Mouse (Mus musculus): ENCODE data around the gene Bnipl. TPM values are rescaled to one million over a fixed set of nuclear protein-coding genes. Genes with fewer than 3 reads are reported as not detected.

The Bnipl gene
- polyA plus RNA-seq, 1 experiment, result 0.34 TPM

DNA sequence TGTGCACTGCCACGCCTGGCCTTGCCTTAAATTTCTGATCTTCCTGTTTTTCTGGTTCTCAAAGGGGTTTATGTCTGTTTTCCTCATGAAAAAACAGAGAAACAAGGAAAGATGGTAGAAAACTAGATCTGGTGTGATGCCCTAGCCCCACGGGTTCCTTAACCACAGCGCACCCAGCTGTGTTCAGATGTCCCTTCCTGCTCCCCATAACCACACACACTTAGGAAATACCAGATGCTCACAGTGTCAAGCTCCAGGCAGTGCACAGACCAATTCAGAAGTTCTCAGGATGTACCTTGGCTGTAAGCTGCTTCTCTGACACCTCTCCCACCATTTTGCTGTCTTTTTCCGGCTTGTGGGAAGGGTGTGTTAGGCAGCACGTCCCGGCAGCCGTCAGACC lies 43.3 kb upstream of the Bnipl start:
- Histone ChIP-seq H3K79me2 (ENCODE audit: control insufficient read depth, insufficient read depth) (no peaks in the 10 kb centered on the region), H3ac (ENCODE audit: control insufficient read depth, insufficient read length, low read depth) (no peak overlapping the region), H3K27me3 (ENCODE audit: control insufficient read depth, insufficient read depth, insufficient read length) (no peaks in the 10 kb centered on the region), H3K36me3 (ENCODE audit: control insufficient read depth, insufficient read depth) (peaks cover 53% of the 10 kb centered on the region), H3K4me3 (ENCODE audit: insufficient read depth, poor library complexity, severe bottlenecking) (no peak overlapping the region), H3K79me3 (ENCODE audit: low read depth) (no peaks in the 10 kb centered on the region)
- TF ChIP-seq CTCF (IDR thresholded peaks at IDR 0.05; ENCODE audit: control insufficient read depth, insufficient read depth, insufficient read length) (no peak), MYOG (IDR thresholded peaks at IDR 0.05; ENCODE audit: control insufficient read depth, extremely low read depth, insufficient read length) (no peak), MYOD1 (IDR thresholded peaks at IDR 0.05; ENCODE audit: control insufficient read depth, insufficient read length, low read depth) (no peak), USF1 (IDR thresholded peaks at IDR 0.05; ENCODE audit: low read depth) (no peak), FOSL1 (IDR thresholded peaks at IDR 0.05; ENCODE audit: insufficient read depth, low read length, poor library complexity, severe bottlenecking) (no peak), MAX (IDR thresholded peaks at IDR 0.05) (no peak), CEBPB (IDR thresholded peaks at IDR 0.05; ENCODE audit: low read depth) (no peak)

DNA sequence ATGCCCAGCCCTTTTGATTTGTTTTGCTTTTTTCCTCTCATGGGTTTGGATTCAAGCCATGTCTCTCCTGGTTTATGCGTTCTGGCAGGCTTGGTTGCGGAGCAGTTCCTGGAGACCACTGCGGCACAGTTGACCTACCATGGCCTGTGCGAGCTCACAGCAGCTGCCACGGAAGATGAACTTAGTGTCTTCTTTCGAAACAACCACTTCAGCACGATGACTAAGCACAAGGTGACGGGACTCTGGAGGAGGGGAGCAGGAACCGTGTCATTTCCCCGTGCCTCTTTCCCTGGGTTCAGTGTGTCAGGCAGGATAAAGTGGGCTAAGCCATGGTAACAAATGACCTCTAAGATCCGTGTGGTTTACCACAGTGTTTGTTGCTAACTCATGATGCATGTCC lies 42.5 kb upstream of the Bnipl start:
- Histone ChIP-seq H3ac (ENCODE audit: control insufficient read depth, insufficient read length, low read depth) (no peak overlapping the region), H3K4me3 (ENCODE audit: insufficient read depth, poor library complexity, severe bottlenecking) (no peak overlapping the region), H3K79me3 (ENCODE audit: low read depth) (no peaks in the 10 kb centered on the region), H3K36me3 (ENCODE audit: control insufficient read depth, insufficient read depth) (peaks cover 54% of the 10 kb centered on the region), H3K79me2 (ENCODE audit: control insufficient read depth, insufficient read depth) (no peaks in the 10 kb centered on the region), H3K27me3 (ENCODE audit: control insufficient read depth, insufficient read depth, insufficient read length) (no peaks in the 10 kb centered on the region)
- no peak for TF ChIP-seq USF1 (IDR thresholded peaks at IDR 0.05; ENCODE audit: low read depth)
- no peak for TF ChIP-seq CTCF (IDR thresholded peaks at IDR 0.05; ENCODE audit: control insufficient read depth, insufficient read depth, insufficient read length)
- TF ChIP-seq FOSL1 (IDR thresholded peaks at IDR 0.05; ENCODE audit: insufficient read depth, low read length, poor library complexity, severe bottlenecking), result peak; percentile 56
- no peak for TF ChIP-seq MAX (IDR thresholded peaks at IDR 0.05)
- TF ChIP-seq CEBPB (IDR thresholded peaks at IDR 0.05; ENCODE audit: low read depth), result peak; percentile 67
- TF ChIP-seq MYOD1 (IDR thresholded peaks at IDR 0.05; ENCODE audit: control insufficient read depth, insufficient read length, low read depth), result peak; percentile 90
- TF ChIP-seq MYOG (IDR thresholded peaks at IDR 0.05; ENCODE audit: control insufficient read depth, extremely low read depth, insufficient read length), result no peak

DNA sequence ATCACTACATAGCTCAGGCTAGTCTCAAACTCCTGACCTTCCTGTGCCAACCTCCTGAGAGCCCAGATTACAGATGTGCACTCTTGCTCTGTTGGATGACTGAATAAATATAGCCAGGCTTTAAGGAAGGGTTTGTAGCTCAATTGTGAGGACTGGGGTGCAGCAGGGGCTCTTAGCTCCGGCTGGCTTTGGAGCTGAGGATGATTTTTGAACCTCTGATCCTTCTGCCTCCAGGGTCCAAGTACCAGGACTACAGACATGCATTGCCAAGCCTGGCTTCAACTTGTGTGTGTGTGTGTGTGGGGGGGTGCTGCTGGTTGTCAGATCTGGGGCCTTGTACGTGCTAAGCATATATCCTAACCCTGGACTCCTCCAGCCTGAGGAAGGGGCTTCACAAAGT lies 41.9 kb upstream of the Bnipl start:
- Histone ChIP-seq H3K79me2 (ENCODE audit: control insufficient read depth, insufficient read depth) (no peaks in the 10 kb centered on the region), H3K79me3 (ENCODE audit: low read depth) (no peaks in the 10 kb centered on the region), H3K4me3 (ENCODE audit: insufficient read depth, poor library complexity, severe bottlenecking) (no peak overlapping the region), H3K36me3 (ENCODE audit: control insufficient read depth, insufficient read depth) (peaks cover 61% of the 10 kb centered on the region), H3K27me3 (ENCODE audit: control insufficient read depth, insufficient read depth, insufficient read length) (no peaks in the 10 kb centered on the region), H3ac (ENCODE audit: control insufficient read depth, insufficient read length, low read depth) (no peak overlapping the region)
- TF ChIP-seq FOSL1 (IDR thresholded peaks at IDR 0.05; ENCODE audit: insufficient read depth, low read length, poor library complexity, severe bottlenecking) (no peak), MAX (IDR thresholded peaks at IDR 0.05) (no peak), MYOG (IDR thresholded peaks at IDR 0.05; ENCODE audit: control insufficient read depth, extremely low read depth, insufficient read length) (no peak), CTCF (IDR thresholded peaks at IDR 0.05; ENCODE audit: control insufficient read depth, insufficient read depth, insufficient read length) (no peak), MYOD1 (IDR thresholded peaks at IDR 0.05; ENCODE audit: control insufficient read depth, insufficient read length, low read depth) (no peak), USF1 (IDR thresholded peaks at IDR 0.05; ENCODE audit: low read depth) (no peak), CEBPB (IDR thresholded peaks at IDR 0.05; ENCODE audit: low read depth) (no peak)

DNA sequence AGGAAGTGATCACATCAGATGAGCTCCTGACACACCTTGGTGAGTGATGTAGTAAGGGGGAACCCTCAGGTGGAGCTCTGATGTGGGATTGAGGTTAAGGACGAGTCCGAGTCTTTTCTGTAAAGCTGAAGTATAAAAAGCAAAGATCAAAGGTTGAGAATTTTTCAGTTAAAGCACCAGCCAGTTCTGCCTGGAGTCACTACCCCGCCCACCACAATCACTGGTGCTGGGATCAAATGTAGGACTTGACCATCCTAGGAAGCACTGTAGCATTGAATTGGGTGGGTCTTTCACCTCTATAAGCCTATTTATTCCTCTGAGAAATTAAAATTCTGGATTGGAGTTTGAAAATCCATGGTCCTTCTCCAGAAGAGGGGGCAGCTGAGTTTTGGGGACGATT lies 40.0 kb upstream of the Bnipl start:
- H3ac ChIP-seq (ENCODE audit: control insufficient read depth, insufficient read length, low read depth), result no peak overlapping the region
- TF ChIP-seq MAX (IDR thresholded peaks at IDR 0.05) (no peak), MYOG (IDR thresholded peaks at IDR 0.05; ENCODE audit: control insufficient read depth, extremely low read depth, insufficient read length) (no peak), USF1 (IDR thresholded peaks at IDR 0.05; ENCODE audit: low read depth) (no peak), FOSL1 (IDR thresholded peaks at IDR 0.05; ENCODE audit: insufficient read depth, low read length, poor library complexity, severe bottlenecking) (no peak), MYOD1 (IDR thresholded peaks at IDR 0.05; ENCODE audit: control insufficient read depth, insufficient read length, low read depth) (no peak), CTCF (IDR thresholded peaks at IDR 0.05; ENCODE audit: control insufficient read depth, insufficient read depth, insufficient read length) (no peak)
- peaks cover 52% of the 10 kb centered on the region for H3K36me3 ChIP-seq (ENCODE audit: control insufficient read depth, insufficient read depth)
- H3K27me3 ChIP-seq (ENCODE audit: control insufficient read depth, insufficient read depth, insufficient read length), result no peaks in the 10 kb centered on the region
- no peak overlapping the region for H3K4me3 ChIP-seq (ENCODE audit: insufficient read depth, poor library complexity, severe bottlenecking)
- H3K79me2 ChIP-seq (ENCODE audit: control insufficient read depth, insufficient read depth), result peaks cover 2% of the 10 kb centered on the region
- peaks cover 1% of the 10 kb centered on the region for H3K79me3 ChIP-seq (ENCODE audit: low read depth)

DNA sequence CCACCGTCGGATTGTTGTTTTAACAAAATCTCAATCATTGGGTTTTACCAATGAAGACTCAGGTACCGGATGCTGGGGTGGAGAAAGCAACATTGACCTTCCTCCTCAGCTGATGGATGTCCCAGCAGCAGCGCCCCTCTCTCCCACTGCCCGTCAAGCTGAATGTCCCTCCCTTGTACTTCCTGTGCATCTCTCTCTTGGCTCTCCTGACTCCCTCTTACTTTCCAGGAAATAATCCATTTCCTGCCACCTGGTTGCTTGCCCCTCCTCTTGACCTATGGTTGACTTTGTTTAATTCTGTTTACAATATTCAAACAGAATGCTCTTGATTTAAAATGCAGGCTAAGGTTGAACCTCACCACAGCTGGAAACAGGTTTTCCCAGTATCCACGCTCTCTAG lies 39.2 kb upstream of the Bnipl start:
- TF ChIP-seq USF1 (IDR thresholded peaks at IDR 0.05; ENCODE audit: low read depth) (no peak), CTCF (IDR thresholded peaks at IDR 0.05; ENCODE audit: control insufficient read depth, insufficient read depth, insufficient read length) (no peak), MYOG (IDR thresholded peaks at IDR 0.05; ENCODE audit: control insufficient read depth, extremely low read depth, insufficient read length) (no peak), MAX (IDR thresholded peaks at IDR 0.05) (no peak), FOSL1 (IDR thresholded peaks at IDR 0.05; ENCODE audit: insufficient read depth, low read length, poor library complexity, severe bottlenecking) (no peak), MYOD1 (IDR thresholded peaks at IDR 0.05; ENCODE audit: control insufficient read depth, insufficient read length, low read depth) (no peak), CEBPB (IDR thresholded peaks at IDR 0.05; ENCODE audit: low read depth) (no peak)

DNA sequence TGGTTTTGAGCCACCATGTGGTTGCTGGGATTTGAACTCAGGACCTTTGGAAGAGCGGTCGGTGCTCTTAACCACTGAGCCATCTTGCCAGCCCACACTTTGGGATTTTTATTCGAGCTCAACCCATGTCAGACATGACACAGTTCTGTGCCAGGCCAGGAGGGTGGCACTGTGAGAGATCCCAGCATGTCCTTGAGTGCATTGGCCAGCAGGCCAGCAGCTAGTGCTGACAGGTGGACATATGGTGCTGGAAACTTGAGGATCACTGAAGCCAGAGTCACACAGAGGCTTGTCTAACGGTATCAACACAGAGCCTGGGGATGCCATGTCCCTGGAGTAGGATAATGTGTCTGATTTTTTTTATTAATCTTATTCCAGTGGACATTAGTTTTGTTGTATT lies 38.4 kb upstream of the Bnipl start:
- no peak overlapping the region for H3K4me3 ChIP-seq (ENCODE audit: insufficient read depth, poor library complexity, severe bottlenecking)
- no peak overlapping the region for H3ac ChIP-seq (ENCODE audit: control insufficient read depth, insufficient read length, low read depth)
- H3K79me3 ChIP-seq (ENCODE audit: low read depth), result peaks cover 1% of the 10 kb centered on the region
- TF ChIP-seq FOSL1 (IDR thresholded peaks at IDR 0.05; ENCODE audit: insufficient read depth, low read length, poor library complexity, severe bottlenecking) (no peak), CEBPB (IDR thresholded peaks at IDR 0.05; ENCODE audit: low read depth) (no peak), CTCF (IDR thresholded peaks at IDR 0.05; ENCODE audit: control insufficient read depth, insufficient read depth, insufficient read length) (no peak)
- no peaks in the 10 kb centered on the region for H3K27me3 ChIP-seq (ENCODE audit: control insufficient read depth, insufficient read depth, insufficient read length)
- H3K79me2 ChIP-seq (ENCODE audit: control insufficient read depth, insufficient read depth), result peaks cover 17% of the 10 kb centered on the region
- peaks cover 36% of the 10 kb centered on the region for H3K36me3 ChIP-seq (ENCODE audit: control insufficient read depth, insufficient read depth)

More for the DNA sequence above, 39.2 kb upstream of the Bnipl start:
- peaks cover 1% of the 10 kb centered on the region for H3K79me3 ChIP-seq (ENCODE audit: low read depth)
- peaks cover 10% of the 10 kb centered on the region for H3K79me2 ChIP-seq (ENCODE audit: control insufficient read depth, insufficient read depth)
- H3ac ChIP-seq (ENCODE audit: control insufficient read depth, insufficient read length, low read depth), result no peak overlapping the region
- no peaks in the 10 kb centered on the region for H3K27me3 ChIP-seq (ENCODE audit: control insufficient read depth, insufficient read depth, insufficient read length)
- peaks cover 43% of the 10 kb centered on the region for H3K36me3 ChIP-seq (ENCODE audit: control insufficient read depth, insufficient read depth)
- no peak overlapping the region for H3K4me3 ChIP-seq (ENCODE audit: insufficient read depth, poor library complexity, severe bottlenecking)
